Mouse (Mus musculus): ENCODE measurements around the gene Mdk. TPM values are rescaled to one million over a fixed set of nuclear protein-coding genes. Genes with fewer than 3 reads are reported as not detected.
A peak's percentile ranks its signal among the peaks of the same experiment; 100 is the strongest.

The Mdk gene
- polyA plus RNA-seq, 1 experiment from 2014 or later, result 587 TPM

GRCm38 (mm10) chr2:91955875-91956274, 23.8 kb upstream of the Mdk start:
- no peak for ATAC-seq (ENCODE audit: insufficient read depth, low FRiP score, low read depth)
- no peaks in the 10 kb centered on the region for H3K36me3 ChIP-seq
- WGBS, result 81% methylated on average over 6 of the region's 6 CpGs
- H3K4me3 ChIP-seq (replicated peaks), result no peak overlapping the region
- H3K27me3 ChIP-seq (replicated peaks), result no peaks in the 10 kb centered on the region
- no peak overlapping the region for H3K9ac ChIP-seq
- H3K27ac ChIP-seq, result peak overlapping the region; percentile 77; the same call in 1 of the 2 replicates
- H3K9me3 ChIP-seq, result no peaks in the 10 kb centered on the region
- peaks cover 65% of the 10 kb centered on the region for H3K4me1 ChIP-seq
- no peak overlapping the region for H3K4me2 ChIP-seq

GRCm38 (mm10) chr2:91955121-91955591, 23.1 kb upstream of the Mdk start:
- peaks cover 72% of the 10 kb centered on the region for H3K4me1 ChIP-seq
- 57% methylated on average over 4 of the region's 4 CpGs for WGBS
- no peak overlapping the region for H3K4me3 ChIP-seq (replicated peaks)

GRCm38 (mm10) chr2:91953825-91954224, 21.7 kb upstream of the Mdk start:
- Histone ChIP-seq H3K4me2 (no peak overlapping the region), H3K4me1 (peaks cover 73% of the 10 kb centered on the region), H3K9ac (no peak overlapping the region)

More at GRCm38 (mm10) chr2:91955121-91955591, 23.1 kb upstream of the Mdk start:
- no peak for ATAC-seq (ENCODE audit: insufficient read depth, low FRiP score, low read depth)
- Histone ChIP-seq H3K9me3 (no peaks in the 10 kb centered on the region), H3K9ac (no peak overlapping the region), H3K27me3 (replicated peaks) (no peaks in the 10 kb centered on the region), H3K27ac (peak overlapping the region; percentile 77), H3K36me3 (no peaks in the 10 kb centered on the region), H3K4me2 (no peak overlapping the region)

GRCm38 (mm10) chr2:91950275-91951085, 18.4 kb upstream of the Mdk start:
- H3K4me3 ChIP-seq (replicated peaks), result peak overlapping the region; percentile 17; the same call in 1 of the 2 replicates
- peak overlapping the region; percentile 77 for H3K27ac ChIP-seq
- no peak overlapping the region for H3K9ac ChIP-seq
- WGBS, result 16% methylated on average over 15 of the region's 15 CpGs
- no peaks in the 10 kb centered on the region for H3K36me3 ChIP-seq
- ATAC-seq (ENCODE audit: insufficient read depth, low FRiP score, low read depth), result peak; percentile 33
- H3K27me3 ChIP-seq (replicated peaks), result no peaks in the 10 kb centered on the region
- H3K4me1 ChIP-seq, result peaks cover 65% of the 10 kb centered on the region
- peak overlapping the region; percentile 44 for H3K4me2 ChIP-seq
- no peaks in the 10 kb centered on the region for H3K9me3 ChIP-seq

More at GRCm38 (mm10) chr2:91953825-91954224, 21.7 kb upstream of the Mdk start:
- H3K36me3 ChIP-seq, result no peaks in the 10 kb centered on the region
- no peaks in the 10 kb centered on the region for H3K27me3 ChIP-seq (replicated peaks)
- peak; percentile 29; the same call in 1 of the 2 replicates for ATAC-seq (ENCODE audit: insufficient read depth, low FRiP score, low read depth)
- no peaks in the 10 kb centered on the region for H3K9me3 ChIP-seq
- H3K4me3 ChIP-seq (replicated peaks), result no peak overlapping the region
- peak overlapping the region; percentile 57 for H3K27ac ChIP-seq
- WGBS, result 8% methylated on average over 5 of the region's 5 CpGs

GRCm38 (mm10) chr2:91949411-91950274, 17.5 kb upstream of the Mdk start:
- peak; percentile 50 for ATAC-seq (ENCODE audit: insufficient read depth, low FRiP score, low read depth)
- H3K27ac ChIP-seq, result peak overlapping the region; percentile 77
- H3K27me3 ChIP-seq (replicated peaks), result no peaks in the 10 kb centered on the region
- peak overlapping the region; percentile 44 for H3K4me2 ChIP-seq
- H3K9me3 ChIP-seq, result no peaks in the 10 kb centered on the region
- WGBS, result 57% methylated on average over 16 of the region's 17 CpGs
- H3K4me3 ChIP-seq (replicated peaks), result peak overlapping the region; percentile 17; the same call in 1 of the 2 replicates
- H3K9ac ChIP-seq, result 0 out of 2 replicates have a peak overlapping the region, but pooled peaks have one; percentile 3
- H3K36me3 ChIP-seq, result no peaks in the 10 kb centered on the region
- H3K4me1 ChIP-seq, result peaks cover 60% of the 10 kb centered on the region

- Histone ChIP-seq H3K9ac (no peak overlapping the region), H3K27ac (0 out of 2 replicates have a peak overlapping the region, but pooled peaks have one; percentile 4), H3K27me3 (replicated peaks) (no peaks in the 10 kb centered on the region), H3K9me3 (no peaks in the 10 kb centered on the region), H3K4me3 (replicated peaks) (no peak overlapping the region), H3K4me2 (no peak overlapping the region), H3K36me3 (no peaks in the 10 kb centered on the region), H3K4me1 (peaks cover 56% of the 10 kb centered on the region)
- WGBS, result 64% methylated on average over 3 of the region's 3 CpGs
- ATAC-seq (ENCODE audit: insufficient read depth, low FRiP score, low read depth), result no peak
Observed at GRCm38 (mm10) chr2:91948792-91949241, 16.7 kb upstream of the Mdk start.

- H3K36me3 ChIP-seq, result no peaks in the 10 kb centered on the region
- peak overlapping the region; percentile 51 for H3K27ac ChIP-seq
- peaks cover 51% of the 10 kb centered on the region for H3K4me1 ChIP-seq
- H3K9me3 ChIP-seq, result no peaks in the 10 kb centered on the region
- H3K9ac ChIP-seq, result no peak overlapping the region
- WGBS, result 67% methylated on average over 6 of the region's 6 CpGs
- ATAC-seq (ENCODE audit: insufficient read depth, low FRiP score, low read depth), result no peak
- H3K4me2 ChIP-seq, result peak overlapping the region; percentile 10; the same call in 1 of the 2 replicates
- H3K27me3 ChIP-seq (replicated peaks), result no peaks in the 10 kb centered on the region
- no peak overlapping the region for H3K4me3 ChIP-seq (replicated peaks)
Observed at GRCm38 (mm10) chr2:91948151-91948509, 16.0 kb upstream of the Mdk start.

GRCm38 (mm10) chr2:91947397-91948150, 15.5 kb upstream of the Mdk start:
- H3K4me2 ChIP-seq, result peak overlapping the region; percentile 10; the same call in 1 of the 2 replicates
- WGBS, result 57% methylated on average over 11 of the region's 11 CpGs
- H3K27me3 ChIP-seq (replicated peaks), result no peaks in the 10 kb centered on the region
- H3K36me3 ChIP-seq, result no peaks in the 10 kb centered on the region
- peak overlapping the region; percentile 51 for H3K27ac ChIP-seq
- H3K9me3 ChIP-seq, result no peaks in the 10 kb centered on the region
- no peak overlapping the region for H3K4me3 ChIP-seq (replicated peaks)
- no peak overlapping the region for H3K9ac ChIP-seq
- 0 out of 2 replicates have a peak, but pooled peaks have one; percentile 15 for ATAC-seq (ENCODE audit: insufficient read depth, low FRiP score, low read depth)
- peaks cover 49% of the 10 kb centered on the region for H3K4me1 ChIP-seq

GRCm38 (mm10) chr2:91946836-91947235, 14.7 kb upstream of the Mdk start:
- H3K36me3 ChIP-seq, result 0 out of 2 replicates have a peak, but pooled peaks cover 5% of the 10 kb centered on the region
- no peaks in the 10 kb centered on the region for H3K9me3 ChIP-seq
- no peak for ATAC-seq (ENCODE audit: insufficient read depth, low FRiP score, low read depth)
- peaks cover 49% of the 10 kb centered on the region for H3K4me1 ChIP-seq
- H3K9ac ChIP-seq, result no peak overlapping the region
- H3K27me3 ChIP-seq (replicated peaks), result no peaks in the 10 kb centered on the region
- WGBS, result 46% methylated on average over 6 of the region's 6 CpGs
- no peak overlapping the region for H3K27ac ChIP-seq
- H3K4me2 ChIP-seq, result no peak overlapping the region
- H3K4me3 ChIP-seq (replicated peaks), result no peak overlapping the region

GRCm38 (mm10) chr2:91945483-91945882, 13.4 kb upstream of the Mdk start, which contains the start of gene Gm9821:
TSS of gene Gm9821 (plus strand) at chr2:91945703.
- peak within 1 kb of the TSS; percentile 31; the same call in 1 of the 2 replicates for H3K27ac ChIP-seq
- 91% methylated on average over 18 of the region's 18 CpGs for WGBS
- H3K4me2 ChIP-seq, result no peak within 1 kb of the TSS
- no peak within 1 kb of the TSS for H3K4me3 ChIP-seq (replicated peaks)
- no peak for ATAC-seq (ENCODE audit: insufficient read depth, low FRiP score, low read depth)
- no peaks in the 10 kb centered on the region for H3K27me3 ChIP-seq (replicated peaks)
- 0 out of 2 replicates have a peak, but pooled peaks cover 9% of the 10 kb centered on the region for H3K36me3 ChIP-seq
- no peak within 1 kb of the TSS for H3K9ac ChIP-seq
- H3K4me1 ChIP-seq, result peaks cover 42% of the 10 kb centered on the region
- no peaks in the 10 kb centered on the region for H3K9me3 ChIP-seq

Data from stomach, embryonic 15.5 days (tissue).